Mouse (Mus musculus) midbrain, embryonic 11.5 days (tissue): ENCODE results near the gene Zfp804b. TPM values are rescaled to one million over a fixed set of nuclear protein-coding genes. Genes with fewer than 3 reads are reported as not detected.

Experiments
- ATAC-seq: fragments of 200-750 bp; cut with Nextera tagmentation; 2 replicates; pipeline ENCODE4 v1.8.0; 2017; ENCODE audit warnings: moderate TSS enrichment, moderate library complexity; ENCODE audit not compliant: low FRiP score
- DNase-seq: peaks from one replicate; pipeline ENCODE4 v3.0.0; 2015; ENCODE audit warnings: low spot score; ENCODE audit errors: missing footprints
- H3K27ac ChIP-seq: fragments of 300-500 bp; sonication (generic); 2 replicates; pipeline ENCODE4 v1.5.1; 2014; ENCODE audit warnings: low read depth, low read length
- H3K27me3 ChIP-seq: fragments of 300-500 bp; sonication (generic); 2 replicates; pipeline ENCODE4 v1.6.1; 2014; ENCODE audit warnings: mild to moderate bottlenecking, low read length, moderate library complexity, mixed read lengths; ENCODE audit not compliant: control insufficient read depth, insufficient read depth
- H3K36me3 ChIP-seq: fragments of 300-500 bp; sonication (generic); 2 replicates; pipeline ENCODE4 v1.6.1; 2014; ENCODE audit warnings: mild to moderate bottlenecking, low read length, moderate library complexity, mixed read lengths; ENCODE audit not compliant: control insufficient read depth, insufficient read depth
- H3K4me1 ChIP-seq: fragments of 300-500 bp; sonication (generic); 2 replicates; pipeline ENCODE4 v1.6.1; 2014; ENCODE audit warnings: low read length; ENCODE audit not compliant: control insufficient read depth, insufficient read depth
- H3K4me2 ChIP-seq: fragments of 300-500 bp; sonication (generic); 2 replicates; pipeline ENCODE4 v1.6.1; 2014; ENCODE audit warnings: mild to moderate bottlenecking, moderate library complexity
- H3K4me3 ChIP-seq: fragments of 300-500 bp; sonication (generic); 2 replicates; pipeline ENCODE4 v1.5.1; 2014; ENCODE audit warnings: low read depth, low read length
- H3K9ac ChIP-seq: fragments of 300-500 bp; sonication (generic); 2 replicates; pipeline ENCODE4 v1.6.1; 2014; ENCODE audit warnings: low read length
- H3K9me3 ChIP-seq: fragments of 300-500 bp; sonication (generic); 2 replicates; pipeline ENCODE4 v1.6.1; 2016; ENCODE audit warnings: low read length; ENCODE audit not compliant: control insufficient read depth
- WGBS: fragments of 180-500 bp; shearing (Covaris S2); extraction: QIAGEN DNeasy Blood & Tissue Kit; methylation state at CpG from one replicate; pipeline ENCODE4 v1.1.7; 2014; 5-methylcytosine and 5-hydroxymethylcytosine counted together
- polyA plus RNA-seq: library from polyadenylated mRNA; unstranded; fragments of >200 nt; fragmentation: Nextera tagmentation; extraction: Ambion mirVana; gene quantifications from 2 replicates; pipeline ENCODE4 v1.2.1, GENCODE M21; 2014

Zfp804b gene
- polyA plus RNA-seq, 1 experiment from 2014 or later: 0.34 TPM

- H3K4me2 ChIP-seq: no peak overlapping the region
- no peaks in the 10 kb centered on the region for H3K27me3 ChIP-seq
- H3K4me3 ChIP-seq: no peak overlapping the region
- H3K36me3 ChIP-seq: no peaks in the 10 kb centered on the region
- ATAC-seq: no peak
- no peak overlapping the region for H3K9ac ChIP-seq
- DNase-seq: no peak
- H3K27ac ChIP-seq: no peak overlapping the region
- H3K4me1 ChIP-seq: no peaks in the 10 kb centered on the region
- H3K9me3 ChIP-seq: no peaks in the 10 kb centered on the region
Observed at GRCm38 (mm10) chr5:6870970-6871369, 473.6 kb downstream of the Zfp804b start.

DNA sequence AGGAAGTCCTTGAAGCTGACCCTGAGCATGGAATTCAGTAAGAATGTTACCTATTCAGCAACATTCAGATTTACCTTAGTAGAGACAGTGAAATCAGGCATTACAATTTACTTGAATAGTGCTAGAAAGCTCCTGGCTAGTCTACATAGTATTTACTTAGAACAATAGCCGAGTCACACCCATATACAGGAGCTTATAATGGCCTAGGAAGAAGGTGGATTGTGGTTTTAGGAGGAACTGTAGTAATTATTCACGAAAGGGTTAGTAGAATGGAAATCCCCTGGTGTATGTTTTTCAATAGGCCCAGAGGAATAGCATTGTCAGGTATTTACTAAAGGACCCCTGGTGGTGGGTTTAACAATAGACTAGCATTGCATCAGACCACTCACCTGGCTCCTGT lies 549.2 kb downstream of the Zfp804b start:
- H3K4me1 ChIP-seq: no peaks in the 10 kb centered on the region
- ATAC-seq (no peak), DNase-seq (peak; percentile 23)
- whole genome bisulfite sequencing: 86% methylated on average over 2 of the region's 2 CpGs
- H3K9me3 ChIP-seq: no peaks in the 10 kb centered on the region
- no peak overlapping the region for H3K27ac ChIP-seq
- H3K9ac ChIP-seq: no peak overlapping the region
- H3K36me3 ChIP-seq: no peaks in the 10 kb centered on the region
- no peaks in the 10 kb centered on the region for H3K27me3 ChIP-seq
- H3K4me3 ChIP-seq: no peak overlapping the region
- no peak overlapping the region for H3K4me2 ChIP-seq

DNA sequence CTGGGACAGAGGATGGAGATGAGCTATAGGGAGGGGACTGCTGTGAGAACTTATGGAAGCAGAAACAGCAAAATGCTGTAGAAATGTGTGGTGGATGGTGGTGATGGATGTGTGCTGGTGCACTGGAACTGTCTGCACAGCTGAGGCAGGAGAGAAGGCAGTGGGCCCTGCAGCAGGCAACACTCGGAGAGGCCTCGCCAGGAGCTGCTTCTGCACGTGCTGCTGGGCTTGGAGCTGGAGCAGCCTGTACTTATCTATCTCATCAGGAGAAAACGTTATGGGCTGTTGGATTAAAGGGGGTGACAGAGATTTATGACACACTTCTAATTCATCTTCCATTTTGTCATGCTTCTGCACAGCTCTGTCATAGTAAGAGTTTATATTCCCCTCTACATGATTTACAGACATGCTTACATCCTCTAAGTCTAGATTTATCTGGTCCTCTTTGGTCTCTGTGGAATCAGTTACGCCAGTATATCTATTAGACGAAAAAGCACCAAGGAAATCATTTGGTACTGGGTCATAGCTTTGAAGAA lies 575.1 kb downstream of the Zfp804b start:
- no peaks in the 10 kb centered on the region for H3K27me3 ChIP-seq

More for the DNA sequence above, 575.1 kb downstream of the Zfp804b start:
- DNase-seq (peak; percentile 39), ATAC-seq (no peak)
- no peak overlapping the region for H3K9ac ChIP-seq
- no peak overlapping the region for H3K4me2 ChIP-seq
- no peaks in the 10 kb centered on the region for H3K4me1 ChIP-seq
- H3K36me3 ChIP-seq: no peaks in the 10 kb centered on the region
- H3K27ac ChIP-seq: no peak overlapping the region
- WGBS: 78% methylated on average over 6 of the region's 6 CpGs
- no peak overlapping the region for H3K4me3 ChIP-seq
- no peaks in the 10 kb centered on the region for H3K9me3 ChIP-seq

Other genes with a start within 250 kb of the Zfp804b start
- gene Tex47, start 40.6 kb downstream of the Zfp804b start, polyA plus RNA-seq: not detected in 2 replicates